Mouse (Mus musculus): Measurements from ENCODE around the gene Rsph3b.
"Not testable (repeated sequence)": the region's sequence is repeated elsewhere in the genome, so short reads cannot be mapped to it uniquely, and the experiment has no call there.

DNA sequence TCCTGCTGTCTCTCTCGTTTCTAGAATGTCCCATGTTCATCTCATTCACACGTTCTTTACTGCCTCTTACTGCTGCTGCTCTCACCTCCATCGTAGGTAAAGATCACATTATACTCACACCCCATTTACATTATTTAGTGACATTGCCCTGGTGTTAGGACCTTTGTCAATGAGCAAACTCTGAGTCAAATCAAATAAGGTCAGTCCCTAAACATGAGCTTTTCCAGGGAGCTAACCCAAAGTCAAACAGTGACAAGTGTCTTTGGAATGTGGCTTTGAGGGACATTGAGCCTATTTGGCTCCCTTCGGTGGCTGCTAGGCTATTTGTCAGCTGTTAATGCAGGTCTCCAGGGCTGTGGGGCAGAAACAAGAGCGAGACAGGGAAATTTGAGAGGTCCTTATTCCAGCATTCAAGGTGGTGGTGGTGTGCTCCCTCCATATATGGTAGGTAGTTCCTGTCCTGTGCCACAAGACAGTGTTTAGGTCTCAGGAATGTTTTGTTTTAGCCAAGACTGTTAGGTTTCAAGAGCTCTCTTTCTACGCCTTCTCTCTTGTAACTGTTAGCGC lies 50.4 kb downstream of the Rsph3b start:
- not testable (repeated sequence) for TF ChIP-seq CTCF (IDR thresholded peaks at IDR 0.05; ENCODE audit: borderline replicate concordance, insufficient read depth, low read length); POLR2A (IDR thresholded peaks at IDR 0.05; ENCODE audit: low read depth, low read length)
